Mouse (Mus musculus): ENCODE measurements around the gene Rbm33. TPM values are rescaled to one million over a fixed set of nuclear protein-coding genes. Genes with fewer than 3 reads are reported as not detected.

Rbm33 gene
- polyA plus RNA-seq, 1 experiment: 18.4 TPM

GRCm38 (mm10) chr5:28465526-28465925 lies 148.6 kb downstream of the Rbm33 start:
- TF ChIP-seq POLR2A (IDR thresholded peaks at IDR 0.05; ENCODE audit: low read depth, low read length) (no peak), CTCF (conservative IDR thresholded peaks at IDR 0.05; ENCODE audit: insufficient read depth, insufficient read length, low read depth, low read length) (no peak)
- WGBS: 2% methylated on average over 18 of the region's 18 CpGs
- H3K27ac ChIP-seq (ENCODE audit: insufficient read depth, low read depth, low read length): no peak overlapping the region
- no peaks in the 10 kb centered on the region for H3K36me3 ChIP-seq (ENCODE audit: control insufficient read depth, insufficient read depth, low read length)
- H3K4me1 ChIP-seq (ENCODE audit: control insufficient read depth, insufficient read depth, low read length): 0 out of 2 replicates have a peak, but pooled peaks cover 4% of the 10 kb centered on the region
- DNase-seq: peak; percentile 72
- no peaks in the 10 kb centered on the region for H3K27me3 ChIP-seq (replicated peaks; ENCODE audit: control insufficient read depth, insufficient read depth, low read length)
- peak overlapping the region; percentile 68; the same call in 1 of the 2 replicates for H3K4me3 ChIP-seq (ENCODE audit: insufficient read depth, low read depth, low read length)

GRCm38 (mm10) chr5:28466351-28466750 lies 149.4 kb downstream of the Rbm33 start:
- TF ChIP-seq POLR2A (IDR thresholded peaks at IDR 0.05; ENCODE audit: low read depth, low read length) (no peak), CTCF (conservative IDR thresholded peaks at IDR 0.05; ENCODE audit: insufficient read depth, insufficient read length, low read depth, low read length) (no peak)
- H3K27ac ChIP-seq (ENCODE audit: insufficient read depth, low read depth, low read length): no peak overlapping the region
- no peak for DNase-seq
- WGBS: 3% methylated on average over 15 of the region's 15 CpGs
- H3K36me3 ChIP-seq (ENCODE audit: control insufficient read depth, insufficient read depth, low read length): no peaks in the 10 kb centered on the region
- H3K4me1 ChIP-seq (ENCODE audit: control insufficient read depth, insufficient read depth, low read length): 0 out of 2 replicates have a peak, but pooled peaks cover 4% of the 10 kb centered on the region
- no peaks in the 10 kb centered on the region for H3K27me3 ChIP-seq (replicated peaks; ENCODE audit: control insufficient read depth, insufficient read depth, low read length)
- H3K4me3 ChIP-seq (ENCODE audit: insufficient read depth, low read depth, low read length): no peak overlapping the region

DNA sequence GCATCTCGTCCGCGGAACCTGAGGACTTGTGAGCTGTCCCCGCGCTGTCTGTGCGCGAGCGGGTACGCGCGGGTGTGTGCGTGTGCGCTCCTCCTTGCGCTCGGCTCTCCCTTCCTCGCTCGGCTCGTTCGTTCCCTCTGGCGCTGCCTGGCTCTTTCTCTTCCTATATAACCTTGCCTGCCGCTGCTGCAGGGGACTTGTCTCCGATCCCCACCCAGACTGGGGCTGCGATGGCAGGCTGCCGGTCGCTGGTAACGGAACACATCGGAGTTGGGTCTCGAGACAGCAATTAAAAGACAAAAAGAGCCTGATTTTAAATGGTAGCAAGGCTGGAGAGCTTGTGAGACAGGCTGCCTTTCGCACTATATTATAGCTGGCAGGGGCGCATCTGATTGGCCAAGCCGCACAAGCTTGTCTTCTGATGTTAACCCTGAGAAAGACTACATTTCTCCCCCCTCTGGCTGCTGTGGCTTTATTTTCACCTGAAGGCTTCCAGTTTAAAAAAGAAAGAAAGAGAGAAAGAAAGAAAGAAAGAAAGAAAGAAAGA lies 149.9 kb downstream of the Rbm33 start, which contains the start of gene Shh:
TSS of gene Shh (minus strand) at position 497 of the 547 bp plus-strand sequence.
- TF ChIP-seq CTCF (conservative IDR thresholded peaks at IDR 0.05; ENCODE audit: insufficient read depth, insufficient read length, low read depth, low read length): no peak
- no peak for TF ChIP-seq POLR2A (IDR thresholded peaks at IDR 0.05; ENCODE audit: low read depth, low read length)

More for the DNA sequence above, 149.9 kb downstream of the Rbm33 start, which contains the start of gene Shh:
- Histone ChIP-seq H3K27ac (ENCODE audit: insufficient read depth, low read depth, low read length) (no peak within 1 kb of the TSS), H3K4me3 (ENCODE audit: insufficient read depth, low read depth, low read length) (no peak within 1 kb of the TSS), H3K27me3 (replicated peaks; ENCODE audit: control insufficient read depth, insufficient read depth, low read length) (no peaks in the 10 kb centered on the region), H3K36me3 (ENCODE audit: control insufficient read depth, insufficient read depth, low read length) (no peaks in the 10 kb centered on the region), H3K4me1 (ENCODE audit: control insufficient read depth, insufficient read depth, low read length) (0 out of 2 replicates have a peak, but pooled peaks cover 4% of the 10 kb centered on the region)
- 6% methylated on average over 31 of the region's 31 CpGs for WGBS
- no peak for DNase-seq

Other genes starting within 250 kb of the Rbm33 start
- 52.0 and 55.3 TPM in 2 replicates for gene Insig1, start 245.8 kb upstream of the Rbm33 start, polyA plus RNA-seq (2012; rRNA removed)
- gene En2, start 151.4 kb upstream of the Rbm33 start, polyA plus RNA-seq (2012; rRNA removed): 0.09 and 0.15 TPM in 2 replicates
- 0.11 and 0.19 TPM in 2 replicates for gene Cnpy1, start 71.3 kb upstream of the Rbm33 start, polyA plus RNA-seq (2012; rRNA removed)
- gene Shh, start 150.1 kb downstream of the Rbm33 start, polyA plus RNA-seq (2012; rRNA removed): 0.69 and 1.1 TPM in 2 replicates